Mouse (Mus musculus) B cell, adult 2 months (primary cell): ENCODE results near the gene Retreg3.
A peak's percentile ranks its signal among the peaks of the same experiment; 100 is the strongest.

ENCODE experiments used
- DNase-seq, 2 experiments: peaks; one replicate each; pipeline ENCODE4 v3.0.0; 2022

The Retreg3 gene

GRCm38 (mm10) chr11:101115564-101115963 is 4.1 kb downstream of the Retreg3 start:
- DNase-seq, result peak; percentile 66 to 67

- DNase-seq, result no peak
These were observed 7.5 kb downstream of the Retreg3 start for GRCm38 (mm10) chr11:101112186-101112585.

- DNase-seq, result no peak
These were observed 8.5 kb downstream of the Retreg3 start for GRCm38 (mm10) chr11:101111178-101111577.

GRCm38 (mm10) chr11:101110708-101111107 is 9.0 kb downstream of the Retreg3 start:
- no peak for DNase-seq

- DNase-seq, result no peak
These were observed 10.3 kb downstream of the Retreg3 start for GRCm38 (mm10) chr11:101109351-101109750.

GRCm38 (mm10) chr11:101103011-101103410 is 16.7 kb downstream of the Retreg3 start:
- no peak for DNase-seq

GRCm38 (mm10) chr11:101098231-101098630 is 21.5 kb downstream of the Retreg3 start:
- no peak for DNase-seq

GRCm38 (mm10) chr11:101095314-101096024 is 24.2 kb downstream of the Retreg3 start, which contains the start of gene Psmc3ip:
Psmc3ip (minus strand) TSS chr11:101095436.
- peak; percentile 94 for DNase-seq

- no peak for DNase-seq
These were observed 24.8 kb downstream of the Retreg3 start for GRCm38 (mm10) chr11:101094930-101095313.

GRCm38 (mm10) chr11:101089931-101090330 is 29.8 kb downstream of the Retreg3 start:
- DNase-seq, result no peak

- DNase-seq, result no peak
These were observed 32.0 kb downstream of the Retreg3 start for GRCm38 (mm10) chr11:101087682-101088055.

GRCm38 (mm10) chr11:101086756-101087681 is 32.7 kb downstream of the Retreg3 start, which contains the start of gene Mlx:
Mlx (plus strand) TSS chr11:101087277.
- peak; percentile 82 to 83 for DNase-seq

- no peak for DNase-seq
These were observed 33.4 kb downstream of the Retreg3 start for GRCm38 (mm10) chr11:101086323-101086674.

- no peak for DNase-seq
These were observed 33.9 kb downstream of the Retreg3 start for GRCm38 (mm10) chr11:101085617-101086322.

GRCm38 (mm10) chr11:101084811-101085210 is 34.9 kb downstream of the Retreg3 start:
- no peak for DNase-seq

GRCm38 (mm10) chr11:101084246-101084645 is 35.4 kb downstream of the Retreg3 start:
- DNase-seq, result no peak

GRCm38 (mm10) chr11:101083083-101083697 is 36.5 kb downstream of the Retreg3 start:
- DNase-seq, result no peak

- DNase-seq, result peak; percentile 80 to 85
These were observed 37.2 kb downstream of the Retreg3 start, which contains the start of gene Coasy for GRCm38 (mm10) chr11:101082208-101083082. Coasy (plus strand) TSS chr11:101082565.

GRCm38 (mm10) chr11:101081659-101082058 is 38.0 kb downstream of the Retreg3 start:
- DNase-seq, result no peak

- DNase-seq, result no peak
These were observed 39.3 kb downstream of the Retreg3 start for GRCm38 (mm10) chr11:101080421-101080820.

- no peak for DNase-seq
These were observed 39.9 kb downstream of the Retreg3 start for GRCm38 (mm10) chr11:101079746-101080145.

GRCm38 (mm10) chr11:101078121-101078520 is 41.6 kb downstream of the Retreg3 start, which contains the start of gene Hsd17b1:
Hsd17b1 (plus strand) TSS chr11:101078411.
- no peak for DNase-seq
